Mouse (Mus musculus) kidney, adult 2 months (tissue): ENCODE results near the gene Rnf151.

Source experiments
- CTCF ChIP-seq: fragments of 200-500 bp; conservative IDR thresholded peaks from 2 replicates; pipeline ENCODE4 v1.5.1; 2011; ENCODE audit warnings: low read depth, mild to moderate bottlenecking, control low read depth, low read length, moderate library complexity, mixed read lengths; ENCODE audit not compliant: insufficient read depth, insufficient read length
- POLR2A ChIP-seq: fragments of 200-500 bp; IDR thresholded peaks from one replicate; pipeline ENCODE4 v1.6.1; 2011; ENCODE audit warnings: low read depth, low read length, control low read depth

DNA sequence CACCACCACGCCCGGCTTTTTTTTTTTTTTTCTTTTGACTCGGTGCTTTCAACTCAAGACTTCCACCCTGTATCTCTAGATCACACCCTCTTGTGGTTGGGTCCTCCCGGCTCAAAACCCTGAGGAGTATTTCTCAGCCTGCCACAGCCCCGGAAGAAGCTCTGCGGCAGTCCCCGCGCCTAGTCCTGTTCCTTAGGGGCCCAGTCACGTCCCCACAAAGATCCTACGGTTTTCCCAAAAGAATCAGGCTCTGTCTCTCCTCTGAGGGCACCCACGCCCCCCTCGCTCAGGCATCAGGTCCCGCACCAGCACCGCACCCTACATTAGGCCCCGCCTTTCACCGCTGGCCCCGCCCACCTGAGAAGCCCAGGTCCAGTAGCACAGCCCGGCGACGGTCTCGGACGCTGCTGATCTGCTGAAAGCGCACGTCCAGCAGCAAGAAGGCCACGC, 30.7 kb downstream of the Rnf151 start:
- no peak for TF ChIP-seq POLR2A
- TF ChIP-seq CTCF, result no peak
